Mouse (Mus musculus): ENCODE results near the gene Zfhx2.
"Not testable (repeated sequence)": the region's sequence is repeated elsewhere in the genome, so short reads cannot be mapped to it uniquely, and the experiment has no call there.

The Zfhx2 gene

GRCm38 (mm10) chr14:55077481-55078365 lies 14.4 kb downstream of the Zfhx2 start:
- DNase-seq (ENCODE audit: low spot score) = no peak

DNA sequence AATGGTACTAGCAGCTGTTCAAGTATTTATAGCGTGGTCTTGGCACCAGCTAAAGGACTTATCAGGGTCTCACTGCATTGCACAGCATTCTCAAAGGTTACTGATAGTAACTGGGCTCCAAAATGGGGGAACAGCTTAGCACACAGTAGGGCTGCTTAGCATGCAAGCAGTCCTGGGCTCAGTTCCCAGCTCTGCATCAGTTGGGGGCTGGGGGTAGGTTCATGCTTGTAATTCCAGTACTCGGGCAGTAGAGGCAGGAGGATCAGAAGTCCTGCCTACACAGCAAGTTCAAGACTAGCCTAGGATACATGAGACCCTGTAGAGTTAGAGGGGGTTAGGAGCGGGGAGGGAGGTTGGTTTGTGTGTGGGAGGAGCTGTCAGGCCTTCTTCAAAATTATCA lies 15.2 kb downstream of the Zfhx2 start:
- DNase-seq (ENCODE audit: low spot score) = no peak

DNA sequence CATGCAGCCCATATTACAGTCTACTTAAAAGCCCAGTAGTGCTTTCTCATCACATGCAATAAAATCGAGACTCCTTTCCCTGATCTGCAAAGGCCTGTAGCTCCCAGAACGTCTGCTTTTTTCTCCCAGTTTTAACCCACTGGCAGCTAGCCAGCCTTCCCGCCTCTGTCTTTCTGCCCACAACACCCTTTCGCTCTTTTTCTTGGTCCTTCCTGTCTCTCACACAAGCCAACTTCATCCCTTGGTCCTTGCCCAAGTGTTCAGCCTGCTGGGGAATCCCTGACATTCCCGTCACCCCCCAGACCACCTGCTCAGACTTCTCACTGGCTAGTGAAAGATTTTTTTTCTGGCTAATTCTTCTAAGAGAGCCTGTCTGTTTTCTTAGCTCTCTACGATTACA lies 15.9 kb downstream of the Zfhx2 start:
- no peak for DNase-seq (ENCODE audit: low spot score)

DNA sequence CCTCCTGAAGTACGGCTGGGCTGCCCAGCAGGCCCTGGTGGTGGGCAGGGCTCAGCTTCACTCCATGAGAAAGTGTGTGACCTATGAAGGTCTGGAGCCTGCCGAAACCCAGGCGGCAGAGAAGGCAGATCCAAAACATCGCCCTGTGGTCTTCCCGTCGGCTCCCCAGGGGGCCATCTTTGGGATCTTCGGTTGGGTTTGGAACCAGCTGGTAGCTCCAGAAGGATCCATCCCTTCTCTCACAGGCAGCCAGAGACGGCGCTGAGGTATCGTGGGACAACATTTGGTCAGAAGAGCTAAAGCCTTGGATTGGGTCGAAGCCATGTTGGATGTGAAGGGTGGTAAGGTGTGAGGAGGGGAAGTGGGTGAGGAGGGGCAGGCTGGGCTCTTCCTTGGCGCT lies 17.7 kb downstream of the Zfhx2 start:
- DNase-seq (ENCODE audit: low spot score) = no peak

- no peak for DNase-seq (ENCODE audit: low spot score)
Measured at GRCm38 (mm10) chr14:55071756-55072155, 20.4 kb downstream of the Zfhx2 start.

GRCm38 (mm10) chr14:55066042-55066441 lies 26.1 kb downstream of the Zfhx2 start:
- no peak for DNase-seq (ENCODE audit: low spot score)

GRCm38 (mm10) chr14:55065391-55065790 lies 26.7 kb downstream of the Zfhx2 start:
- DNase-seq (ENCODE audit: low spot score) = no peak

DNA sequence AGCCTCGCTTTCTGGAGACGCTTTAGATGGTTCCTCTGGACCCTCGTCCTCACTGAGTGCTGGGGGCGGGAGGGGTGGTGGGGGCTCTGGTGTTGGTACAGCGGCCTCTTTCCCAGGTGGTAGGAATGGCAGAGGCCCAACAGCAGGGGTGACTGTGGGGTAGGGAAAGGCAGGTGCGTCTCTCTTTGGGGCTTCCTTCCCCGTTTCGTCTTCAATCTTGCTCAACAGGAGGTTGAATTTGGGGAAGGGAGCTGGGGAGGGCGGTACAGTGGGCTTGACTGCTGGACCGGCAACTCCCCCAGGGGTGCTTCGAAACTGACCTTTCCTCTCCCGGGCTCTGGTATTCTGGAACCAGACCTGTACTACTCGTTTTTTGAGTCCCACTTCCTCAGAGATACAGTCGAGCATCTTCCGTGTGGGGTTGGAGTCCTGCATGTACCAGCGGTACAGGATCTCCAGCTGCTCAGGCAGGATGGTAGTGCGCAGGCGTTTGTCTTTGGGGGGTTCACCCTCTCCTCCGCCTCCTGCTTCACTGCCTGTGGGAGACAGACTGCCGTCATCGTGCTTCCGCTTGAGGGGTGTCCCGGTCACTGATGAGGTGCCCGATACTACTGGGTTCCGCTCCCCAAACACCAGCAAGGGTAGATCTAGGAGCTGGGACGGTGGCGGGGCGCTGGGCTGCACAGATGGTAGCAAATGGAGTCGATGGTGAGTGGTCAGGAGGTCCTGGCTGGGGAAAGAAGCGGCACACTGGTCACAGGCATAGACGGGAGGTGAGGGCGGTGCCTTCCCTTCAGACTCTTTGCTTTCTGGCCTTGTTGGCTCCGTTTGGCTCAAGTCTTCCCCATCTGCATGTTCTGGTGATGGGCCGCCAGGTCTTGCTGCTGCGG lies 27.4 kb downstream of the Zfhx2 start:
- no peak for DNase-seq (ENCODE audit: low spot score)

DNA sequence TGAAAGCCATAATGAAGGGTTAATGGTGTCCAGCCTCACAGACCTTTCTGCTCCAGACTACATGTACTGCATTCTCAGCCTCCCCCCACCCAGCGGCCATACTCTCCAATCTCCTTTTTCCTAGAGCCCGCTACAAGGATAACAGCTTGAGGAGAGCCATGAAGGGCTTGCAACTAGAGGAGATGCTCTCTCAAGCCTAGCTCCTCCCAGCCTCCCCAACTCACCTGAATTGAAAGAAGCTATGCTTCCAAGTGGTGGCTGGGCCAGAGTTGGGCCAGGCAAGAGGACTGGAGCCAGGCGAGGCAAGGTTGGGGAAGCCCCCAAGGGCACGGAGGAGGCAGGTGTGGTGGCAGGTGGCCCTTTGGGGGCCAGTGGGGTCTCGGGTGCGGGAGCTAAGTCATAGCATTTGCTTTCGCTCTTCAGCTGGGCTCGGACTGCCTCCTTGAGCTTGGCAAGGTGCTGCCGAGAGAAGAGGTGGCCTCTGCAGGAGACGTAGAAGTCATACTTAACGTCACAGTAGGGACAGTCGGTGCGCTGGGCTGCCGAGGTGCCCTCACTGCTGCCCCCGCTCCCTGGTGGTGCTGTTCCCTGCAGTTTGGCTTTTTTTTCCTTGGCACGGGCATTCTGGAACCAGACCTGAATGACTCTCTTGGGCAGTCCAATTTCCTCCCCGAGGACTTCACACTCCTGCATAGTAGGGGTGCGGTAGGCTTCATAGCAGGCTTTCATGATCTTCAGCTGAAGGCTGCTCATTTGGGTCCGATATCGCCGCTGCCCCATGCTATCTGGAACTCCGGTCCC lies 28.3 kb downstream of the Zfhx2 start:
- DNase-seq (ENCODE audit: low spot score) = no peak

DNA sequence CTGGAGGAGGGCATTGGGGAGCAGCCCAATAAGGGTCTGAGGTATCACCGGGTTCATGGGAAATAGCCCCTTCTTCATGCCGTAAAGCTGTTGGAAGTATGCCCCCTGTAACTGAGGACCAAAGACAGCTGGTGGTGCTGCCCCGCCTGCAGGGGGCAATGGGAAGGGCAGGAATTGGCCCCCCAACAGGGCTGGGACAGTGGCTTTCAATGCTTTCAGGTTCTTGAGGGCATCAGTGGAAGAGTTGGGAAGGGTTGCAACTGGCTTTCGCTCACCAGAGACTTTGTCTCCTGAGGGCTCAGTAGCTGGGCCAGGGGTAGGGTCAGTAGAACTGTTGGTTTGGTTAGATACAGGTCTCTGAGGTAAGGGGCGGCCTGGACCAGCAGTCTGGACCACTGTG lies 29.0 kb downstream of the Zfhx2 start:
- DNase-seq (ENCODE audit: low spot score) = no peak

GRCm38 (mm10) chr14:55062626-55063025 lies 29.5 kb downstream of the Zfhx2 start:
- peak; percentile 31 for DNase-seq (ENCODE audit: low spot score)

DNA sequence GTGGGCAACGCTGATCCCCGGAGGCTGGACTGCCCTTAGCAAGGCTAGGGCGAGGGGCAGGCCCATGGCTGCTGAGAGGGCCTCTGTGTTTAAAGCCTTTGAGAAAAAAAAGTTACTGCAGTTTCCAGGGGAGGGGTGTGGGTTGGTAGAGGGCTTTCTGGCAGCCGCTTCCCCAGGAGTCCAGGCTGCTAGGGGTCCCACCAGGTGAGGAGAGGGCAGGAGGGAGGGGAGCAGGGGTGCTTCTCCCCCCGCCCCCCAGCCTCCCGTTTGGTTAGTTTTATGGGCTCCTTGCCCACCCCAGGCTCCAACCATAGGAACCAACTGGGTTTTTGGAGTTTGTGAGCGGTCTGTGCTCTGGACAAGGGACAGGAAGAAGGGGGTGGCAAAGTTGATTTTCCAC lies 30.3 kb downstream of the Zfhx2 start:
- no peak for DNase-seq (ENCODE audit: low spot score)

DNA sequence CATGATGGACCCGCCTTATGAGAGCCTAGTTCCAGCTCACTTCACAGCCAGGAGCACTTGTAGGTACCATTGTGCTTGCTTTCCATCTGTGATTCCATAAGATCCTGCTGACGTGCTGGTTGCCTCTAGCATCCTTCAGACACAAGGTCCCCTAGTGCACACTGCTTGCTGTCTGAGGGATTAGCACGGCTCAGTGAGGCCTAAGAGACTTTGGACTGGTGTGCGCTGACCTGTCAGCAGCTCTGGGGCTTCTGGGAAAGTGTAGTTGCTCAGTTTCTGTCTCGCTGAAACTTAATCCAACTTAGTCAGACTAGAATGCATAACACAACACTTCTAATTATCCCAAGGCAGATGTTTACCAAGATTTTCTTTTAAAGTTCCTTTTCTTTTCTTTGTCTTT lies 32.2 kb downstream of the Zfhx2 start:
- DNase-seq (ENCODE audit: low spot score) = no peak

DNA sequence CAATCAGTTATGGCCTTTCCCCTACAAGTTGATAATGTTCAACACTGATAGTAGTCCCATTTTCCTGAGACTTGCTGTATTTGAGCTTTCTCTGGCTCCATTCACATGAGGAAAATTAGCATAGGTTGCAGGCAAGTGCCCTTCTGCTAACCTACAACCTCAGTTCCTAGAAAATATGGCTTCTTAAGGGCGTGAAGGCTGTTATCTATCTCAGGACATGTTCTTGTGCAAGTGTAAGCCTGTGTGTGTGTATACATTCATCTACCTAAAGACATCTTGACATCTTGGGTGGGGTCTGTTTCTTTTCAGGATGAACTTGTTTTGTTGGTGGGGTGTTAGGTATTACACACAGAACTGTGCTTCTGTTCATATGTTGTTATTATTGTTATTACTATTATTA lies 33.1 kb downstream of the Zfhx2 start:
- DNase-seq (ENCODE audit: low spot score) = no peak

DNA sequence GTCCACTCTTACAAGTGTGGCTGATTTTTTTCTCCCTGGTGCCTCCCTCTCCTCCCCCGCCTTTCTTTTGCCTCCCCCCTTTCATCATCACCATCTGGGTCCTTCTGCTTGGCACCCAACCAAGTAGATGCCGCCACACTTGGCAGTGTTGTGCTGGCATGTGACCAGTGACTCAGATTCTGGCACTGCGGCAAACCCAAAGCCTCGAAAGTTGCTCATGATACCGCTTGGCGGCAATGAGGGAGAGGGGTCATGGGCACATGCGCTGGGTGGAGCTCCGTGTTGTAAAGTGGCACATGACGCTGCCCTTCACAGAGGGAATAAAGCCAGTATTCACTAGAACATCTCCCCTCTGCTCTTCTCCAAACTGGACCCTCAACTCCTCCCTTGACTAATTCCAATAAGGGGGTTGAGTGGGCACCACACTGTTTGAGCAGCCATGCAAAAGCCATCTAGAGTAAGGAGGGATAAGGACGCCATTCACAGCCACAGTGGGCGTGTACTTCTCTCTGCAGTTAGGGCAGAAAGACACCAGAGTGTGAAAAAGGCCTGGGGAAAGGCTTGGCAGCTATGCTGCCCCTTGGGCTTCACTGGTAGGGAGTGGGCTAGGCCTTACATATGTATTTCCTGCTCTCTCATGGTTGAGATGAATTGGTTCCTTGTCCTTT lies 36.8 kb downstream of the Zfhx2 start:
- DNase-seq (ENCODE audit: low spot score) = no peak

- DNase-seq (ENCODE audit: low spot score) = no peak
Measured at GRCm38 (mm10) chr14:55054191-55054749, 37.9 kb downstream of the Zfhx2 start.

DNA sequence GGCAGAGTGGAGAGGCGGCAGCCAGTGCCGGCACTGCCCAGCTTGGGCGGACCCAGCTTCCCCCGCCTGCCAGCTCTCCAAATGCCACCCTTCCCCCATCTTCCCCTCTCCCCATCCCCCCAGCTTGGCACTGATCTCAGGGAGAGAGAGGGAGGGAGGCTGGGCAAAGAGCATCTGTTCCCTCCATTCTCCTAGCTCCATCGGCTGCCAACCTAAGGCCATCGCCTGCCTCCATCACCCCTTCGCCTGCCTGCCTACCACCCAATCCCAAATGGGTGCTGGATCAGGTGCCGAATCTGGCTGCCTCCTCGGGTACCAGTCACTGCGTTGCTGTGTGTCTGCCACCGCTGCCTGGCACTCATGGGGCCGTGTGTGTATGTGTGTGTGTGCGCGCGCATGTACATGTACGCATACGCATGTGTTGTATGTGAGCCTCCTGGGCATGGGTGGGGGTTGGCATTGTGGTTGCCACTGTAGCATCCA lies 38.4 kb downstream of the Zfhx2 start:
- no peak for DNase-seq (ENCODE audit: low spot score)

- no peak for DNase-seq (ENCODE audit: low spot score)
Measured at GRCm38 (mm10) chr14:55053050-55053449, 39.1 kb downstream of the Zfhx2 start.

- DNase-seq (ENCODE audit: low spot score) = peak; percentile 13
Measured at GRCm38 (mm10) chr14:55052496-55052895, 39.6 kb downstream of the Zfhx2 start.

GRCm38 (mm10) chr14:55047971-55048531 lies 44.1 kb downstream of the Zfhx2 start:
- DNase-seq (ENCODE audit: low spot score) = no peak

GRCm38 (mm10) chr14:55043694-55044093 lies 48.4 kb downstream of the Zfhx2 start:
- DNase-seq (ENCODE audit: low spot score) = not testable (repeated sequence)
